ENCODE assay signal across 28 mouse cellular contexts in genomic region chr5:65933764-65934163, GRCm38 (mm10). TPM values are rescaled to one million over a fixed set of nuclear protein-coding genes. Genes with fewer than 3 reads are reported as not detected.
"Had no signal": no experiment of that assay in that cellular context is flagged by ENCODE, and none has a peak within 500 bp of the region (broad histone marks: within the 10 kb centered on the region; RNA-seq: fewer than 3 reads in every experiment).

No protein-coding gene starts in this region.

- H3K36me3 ChIP-seq: limb, embryonic 10.5 days; limb, embryonic 13.5 days; neural tube, embryonic 13.5 days; stomach, embryonic 15.5 days had no signal

- H3K9me3 ChIP-seq: limb, embryonic 10.5 days; limb, embryonic 13.5 days; megakaryocyte, embryonic 14.5 days; neural tube, embryonic 13.5 days; stomach, embryonic 15.5 days had no signal

- DNase-seq: kidney, adult 18-20 months; kidney, adult 9 months; kidney, postnatal 14 days; kidney, postnatal 4 days; layer of hippocampus, adult 9-11 months; liver; liver, postnatal 0 days; lung, embryonic 14.5 days; midbrain, embryonic 14.5 days had no signal

- H3K4me2 ChIP-seq: limb, embryonic 13.5 days; lung, embryonic 14.5 days; midbrain, embryonic 11.5 days; neural tube, embryonic 13.5 days; stomach, embryonic 15.5 days had no signal

- H3K9ac ChIP-seq: limb, embryonic 13.5 days; liver, embryonic 14.5 days; liver, postnatal 0 days; lung, embryonic 14.5 days; neural tube, embryonic 13.5 days; stomach, embryonic 15.5 days had no signal

- H3K27ac ChIP-seq: limb, embryonic 10.5 days; limb, embryonic 13.5 days; liver, embryonic 14.5 days; macrophage; neural tube, embryonic 13.5 days; stomach, embryonic 15.5 days had no signal

- ATAC-seq: inflammation-experienced regulatory T-cells, adult 6 months; intestine, embryonic 16.5 days; liver, postnatal 0 days; lung, postnatal 0 days had no signal

- H3K4me3 ChIP-seq: limb, embryonic 10.5 days; limb, embryonic 13.5 days; megakaryocyte, embryonic 14.5 days; neural tube, embryonic 13.5 days; stomach, embryonic 15.5 days had no signal

- H3K4me1 ChIP-seq: limb, embryonic 10.5 days; limb, embryonic 13.5 days; neural tube, embryonic 13.5 days; stomach, embryonic 15.5 days had no signal

- H3K27me3 ChIP-seq: limb, embryonic 13.5 days; megakaryocyte, embryonic 14.5 days; neural tube, embryonic 13.5 days; stomach, embryonic 15.5 days had no signal

RNA-seq across cellular contexts. Expression of gene Chrna9, which starts 1.0 kb away (rescaled TPM):
- total RNA-seq: layer of hippocampus, adult 18-20 months; layer of hippocampus, postnatal 25 days; left cerebral cortex, adult 18-20 months; left cerebral cortex, postnatal 25 days; midbrain, postnatal 0 days; neutrophil, adult 5-6 weeks had no signal
- polyA plus RNA-seq: intestine, embryonic 16.5 days; liver, embryonic 14.5 days; liver, postnatal 0 days; lung, embryonic 14.5 days; lung, postnatal 0 days; macrophage; midbrain, embryonic 11.5 days; midbrain, embryonic 14.5 days; midbrain, postnatal 0 days; neural tube, embryonic 13.5 days; small intestine, adult 2 months; stomach, embryonic 15.5 days; urinary bladder, adult 2 months had no signal
